Mouse (Mus musculus) megakaryocyte, embryonic 14.5 days (primary cell): Measurements from ENCODE around the gene Acrbp.

Source experiments
- FLI1 ChIP-seq: IDR thresholded peaks from 2 replicates; pipeline ENCODE4 v1.6.1; 2012; ENCODE audit warnings: low read length, inconsistent platforms, mixed read lengths
- GATA1 ChIP-seq: IDR thresholded peaks from 3 replicates; pipeline ENCODE4 v1.6.1; 2012; ENCODE audit warnings: mixed read lengths, low read length, inconsistent platforms, borderline replicate concordance

GRCm38 (mm10) chr6:125081394-125081793 lies 31.9 kb downstream of the Acrbp start:
- TF ChIP-seq GATA1, result no peak
- TF ChIP-seq FLI1, result no peak
